Mouse (Mus musculus): ENCODE results near the gene Wdr4.

- no peak for TF ChIP-seq CTCF (conservative IDR thresholded peaks at IDR 0.05; ENCODE audit: low read length)
- no peak for TF ChIP-seq NANOG (IDR thresholded peaks at IDR 0.05; ENCODE audit: borderline replicate concordance, low read length)
Observed at GRCm38 (mm10) chr17:31503337-31503736, 16.4 kb downstream of the Wdr4 start.

Data from E14TG2a.4 (cell line).